Mouse (Mus musculus) small intestine, adult 2 months (tissue): ENCODE measurements around the gene Card19.

Experiments used
- CTCF ChIP-seq: fragments of 200-500 bp; IDR thresholded peaks from 2 replicates; pipeline ENCODE4 v1.5.1; 2012; ENCODE audit warnings: low read depth, mild to moderate bottlenecking, control low read depth, inconsistent platforms, low read length, moderate library complexity, mixed read lengths; ENCODE audit not compliant: insufficient replicate concordance, insufficient read length; ENCODE audit errors: extremely low read depth
- POLR2A ChIP-seq: fragments of 200-500 bp; IDR thresholded peaks from 2 replicates; pipeline ENCODE4 v1.6.1; 2012; ENCODE audit warnings: low read depth, mild to moderate bottlenecking, control low read depth, inconsistent platforms, low read length, moderate library complexity

- TF ChIP-seq CTCF (no peak), POLR2A (no peak)
Measured at GRCm38 (mm10) chr13:49250716-49251517, 35.1 kb upstream of the Card19 start.
